In genomic region chr1:39535515-39536311, GRCm38 (mm10) we compare ENCODE assay signal across 8 mouse cellular contexts. TPM values are rescaled to one million over a fixed set of nuclear protein-coding genes. Genes with fewer than 3 reads are reported as not detected.
DNase-seq lines count a peak whose midpoint lies in the region; ATAC-seq and TF ChIP-seq lines count a peak whose summit lies in the region.

No protein-coding gene starts in this region.

- DNase-seq in 3134 (ENCODE audit: extremely low read depth, insufficient read length, low spot score), result peak; percentile 99
- DNase-seq in adrenal gland, postnatal 36 days, result peak; percentile 98
- peak; percentile 98 to 100 for DNase-seq in heart, adult 18-20 months
- peak; percentile 99 for DNase-seq in kidney, adult 2 months
- peak; percentile 93 to 98 for DNase-seq in spleen, adult 2 months (ENCODE audit: low read depth in 1 of 2, low spot score in 2 of 2)

- H3K27me3 ChIP-seq in embryonic facial prominence, embryonic 13.5 days, result no peaks in the 10 kb centered on the region
- H3K27me3 ChIP-seq in kidney, adult 2 months (replicated peaks; ENCODE audit: control insufficient read depth, insufficient read depth, low read length), result no peaks in the 10 kb centered on the region
- no peaks in the 10 kb centered on the region for H3K27me3 ChIP-seq in limb, embryonic 12.5 days
- H3K27me3 ChIP-seq in midbrain, embryonic 15.5 days (replicated peaks), result no peaks in the 10 kb centered on the region
- H3K27me3 ChIP-seq in spleen, adult 2 months (ENCODE audit: control insufficient read depth, insufficient read depth, low read length), result no peaks in the 10 kb centered on the region

- H3K9me3 ChIP-seq in embryonic facial prominence, embryonic 13.5 days, result peaks cover 7% of the 10 kb centered on the region
- peaks cover 9% of the 10 kb centered on the region; the same call in 1 of the 2 replicates for H3K9me3 ChIP-seq in limb, embryonic 12.5 days
- H3K9me3 ChIP-seq in midbrain, embryonic 15.5 days, result 0 out of 2 replicates have a peak, but pooled peaks cover 4% of the 10 kb centered on the region

- under 1% methylated on average over 93 of the region's 100 CpGs for WGBS in embryonic facial prominence, embryonic 13.5 days
- under 1% methylated on average over 100 of the region's 100 CpGs for WGBS in kidney, adult 2 months
- 0% methylated on average over 91 of the region's 100 CpGs for WGBS in limb, embryonic 12.5 days
- under 1% methylated on average over 95 of the region's 100 CpGs for WGBS in midbrain, embryonic 15.5 days
- under 1% methylated on average over 100 of the region's 100 CpGs for WGBS in spleen, adult 2 months

- peaks cover 17% of the 10 kb centered on the region for H3K4me1 ChIP-seq in embryonic facial prominence, embryonic 13.5 days
- peaks cover 3% of the 10 kb centered on the region; the same call in 1 of the 2 replicates for H3K4me1 ChIP-seq in kidney, adult 2 months (ENCODE audit: control insufficient read depth, insufficient read depth, low read length)
- peaks cover 16% of the 10 kb centered on the region for H3K4me1 ChIP-seq in limb, embryonic 12.5 days (replicated peaks)
- peaks cover 29% of the 10 kb centered on the region for H3K4me1 ChIP-seq in midbrain, embryonic 15.5 days
- peaks cover 5% of the 10 kb centered on the region; the same call in 1 of the 2 replicates for H3K4me1 ChIP-seq in spleen, adult 2 months (ENCODE audit: control insufficient read depth, insufficient read depth, insufficient read length)

- peak; percentile 82 for ATAC-seq in embryonic facial prominence, embryonic 13.5 days (ENCODE audit: insufficient number of reproducible peaks, insufficient read depth, low FRiP score, low TSS enrichment, low read depth)
- peak; percentile 76 for ATAC-seq in limb, embryonic 12.5 days (ENCODE audit: insufficient number of reproducible peaks, insufficient read depth, low FRiP score, low TSS enrichment, low read depth)
- peak; percentile 93 for ATAC-seq in midbrain, embryonic 15.5 days (replicated peaks)

- peak; percentile 14 for TF ChIP-seq POLR2A in kidney, adult 2 months (IDR thresholded peaks at IDR 0.05; ENCODE audit: low read depth, low read length)
- peak; percentile 55 for TF ChIP-seq POLR2A in spleen, adult 2 months (IDR thresholded peaks at IDR 0.05; ENCODE audit: low read depth, low read length)

- H3K4me3 ChIP-seq in embryonic facial prominence, embryonic 13.5 days, result peak overlapping the region; percentile 98
- H3K4me3 ChIP-seq in kidney, adult 2 months (ENCODE audit: insufficient read depth, low read depth, low read length), result peak overlapping the region; percentile 92
- peak overlapping the region; percentile 98 for H3K4me3 ChIP-seq in limb, embryonic 12.5 days (replicated peaks)
- peak overlapping the region; percentile 81 for H3K4me3 ChIP-seq in midbrain, embryonic 15.5 days
- peak overlapping the region; percentile 84 for H3K4me3 ChIP-seq in spleen, adult 2 months (ENCODE audit: extremely low read depth, insufficient read depth, insufficient read length)

- H3K36me3 ChIP-seq in embryonic facial prominence, embryonic 13.5 days, result peaks cover 34% of the 10 kb centered on the region
- H3K36me3 ChIP-seq in kidney, adult 2 months (ENCODE audit: control insufficient read depth, insufficient read depth, low read length), result peaks cover 10% of the 10 kb centered on the region
- H3K36me3 ChIP-seq in limb, embryonic 12.5 days, result peaks cover 32% of the 10 kb centered on the region
- H3K36me3 ChIP-seq in midbrain, embryonic 15.5 days (replicated peaks), result peaks cover 28% of the 10 kb centered on the region
- H3K36me3 ChIP-seq in spleen, adult 2 months (ENCODE audit: control insufficient read depth, insufficient read depth, low read length), result peaks cover 19% of the 10 kb centered on the region

- TF ChIP-seq CTCF in kidney, adult 2 months (conservative IDR thresholded peaks at IDR 0.05; ENCODE audit: insufficient read depth, insufficient read length, low read depth, low read length), result no peak
- no peak for TF ChIP-seq CTCF in spleen, adult 2 months (IDR thresholded peaks at IDR 0.05; ENCODE audit: extremely low read depth, insufficient read depth, insufficient read length, insufficient replicate concordance)

- peak overlapping the region; percentile 93 for H3K9ac ChIP-seq in embryonic facial prominence, embryonic 13.5 days
- peak overlapping the region; percentile 91 for H3K9ac ChIP-seq in limb, embryonic 12.5 days (replicated peaks)
- peak overlapping the region; percentile 90 for H3K9ac ChIP-seq in midbrain, embryonic 15.5 days

- peak overlapping the region; percentile 92 for H3K27ac ChIP-seq in embryonic facial prominence, embryonic 13.5 days
- peak overlapping the region; percentile 61 for H3K27ac ChIP-seq in kidney, adult 2 months (ENCODE audit: insufficient read depth, low read depth, low read length)
- H3K27ac ChIP-seq in limb, embryonic 12.5 days, result peak overlapping the region; percentile 93
- H3K27ac ChIP-seq in midbrain, embryonic 15.5 days, result peak overlapping the region; percentile 91
- peak overlapping the region; percentile 82 for H3K27ac ChIP-seq in spleen, adult 2 months (ENCODE audit: insufficient read depth, low read length)

- H3K4me2 ChIP-seq in embryonic facial prominence, embryonic 13.5 days, result peak overlapping the region; percentile 84
- peak overlapping the region; percentile 82 for H3K4me2 ChIP-seq in limb, embryonic 12.5 days
- peak overlapping the region; percentile 92 for H3K4me2 ChIP-seq in midbrain, embryonic 15.5 days

RNA-seq across cellular contexts. Expression of gene Cnot11, which starts 0.9 kb away (rescaled TPM):
- 10 to 100 TPM; 20.0 to 20.3 TPM for total RNA-seq in adrenal gland, postnatal 36 days (2021)
- polyA plus RNA-seq in embryonic facial prominence, embryonic 13.5 days (2015; fragmentation: Nextera tagmentation; extraction: Ambion mirVana), result 21.6 and 21.9 TPM in 2 replicates
- 10 to 100 TPM; 12.8 to 14.2 TPM for total RNA-seq in heart, adult 18-20 months (2021)
- polyA plus RNA-seq in kidney, adult 2 months (2012; rRNA removed), result 18.2 and 20.8 TPM in 2 replicates
- 31.9 and 35.5 TPM in 2 replicates for polyA plus RNA-seq in limb, embryonic 12.5 days (2016; fragmentation: Nextera tagmentation; extraction: Ambion mirVana)
- polyA plus RNA-seq in midbrain, embryonic 15.5 days (2015; fragmentation: Nextera tagmentation; extraction: Ambion mirVana), result 15.0 TPM in 2 replicates
- 11.2 and 17.9 TPM in 2 replicates for polyA plus RNA-seq in spleen, adult 2 months (2012; rRNA removed)

RNA-seq across cellular contexts. Expression of gene Rnf149, which starts 41.5 kb away (rescaled TPM):
- total RNA-seq in adrenal gland, postnatal 36 days (2021), result 10 to 100 TPM; 48.3 to 51.5 TPM
- 31.6 and 32.0 TPM in 2 replicates for polyA plus RNA-seq in embryonic facial prominence, embryonic 13.5 days (2015; fragmentation: Nextera tagmentation; extraction: Ambion mirVana)
- total RNA-seq in heart, adult 18-20 months (2021), result 10 to 100 TPM in 1 of 2 experiments, 1 to 10 TPM in 1; 8.6 to 10.8 TPM
- polyA plus RNA-seq in kidney, adult 2 months (2012; rRNA removed), result 30.3 and 33.7 TPM in 2 replicates
- polyA plus RNA-seq in limb, embryonic 12.5 days (2016; fragmentation: Nextera tagmentation; extraction: Ambion mirVana), result 36.4 and 39.4 TPM in 2 replicates
- 22.4 and 25.6 TPM in 2 replicates for polyA plus RNA-seq in midbrain, embryonic 15.5 days (2015; fragmentation: Nextera tagmentation; extraction: Ambion mirVana)
- polyA plus RNA-seq in spleen, adult 2 months (2012; rRNA removed), result 15.5 and 20.8 TPM in 2 replicates

RNA-seq across cellular contexts. Expression of gene Tbc1d8, which starts 57.2 kb away (rescaled TPM):
- total RNA-seq in adrenal gland, postnatal 36 days (2021), result 10 to 100 TPM in 1 of 2 experiments, 1 to 10 TPM in 1; 6.9 to 18.7 TPM
- 9.3 and 10.0 TPM in 2 replicates for polyA plus RNA-seq in embryonic facial prominence, embryonic 13.5 days (2015; fragmentation: Nextera tagmentation; extraction: Ambion mirVana)
- total RNA-seq in heart, adult 18-20 months (2021), result 1 to 10 TPM; 4.6 to 6.3 TPM
- polyA plus RNA-seq in kidney, adult 2 months (2012; rRNA removed), result 5.1 and 5.2 TPM in 2 replicates
- polyA plus RNA-seq in limb, embryonic 12.5 days (2016; fragmentation: Nextera tagmentation; extraction: Ambion mirVana), result 8.9 and 10.9 TPM in 2 replicates
- polyA plus RNA-seq in midbrain, embryonic 15.5 days (2015; fragmentation: Nextera tagmentation; extraction: Ambion mirVana), result 11.0 and 11.3 TPM in 2 replicates
- 21.8 and 26.2 TPM in 2 replicates for polyA plus RNA-seq in spleen, adult 2 months (2012; rRNA removed)

Comparison
In these comparisons a context has a peak if more than half of its experiments do, and no peak if none do; other contexts are left out.
1. Peak in every context shown above with its lines: DNase-seq, ATAC-seq, H3K4me3 ChIP-seq and H3K27ac ChIP-seq.